Mouse (Mus musculus) adrenal gland, postnatal 4 days (tissue): Measurements from ENCODE around the gene Plac1. TPM values are rescaled to one million over a fixed set of nuclear protein-coding genes. Genes with fewer than 3 reads are reported as not detected.

Experiments used
- DNase-seq, 2 experiments: peaks; one replicate each; pipeline ENCODE4 v3.0.0; 2021 to 2022; ENCODE audit warnings: low spot score in 2 of 2, mixed read lengths in 2 of 2
- total RNA-seq, 2 experiments: library from RNA; stranded (reverse); gene quantifications; 2 replicates each; pipeline ENCODE4 v1.2.3; 2021

Plac1 gene
- total RNA-seq, 2 experiments from 2014 or later = 0.40 to 0.56 TPM

DNA sequence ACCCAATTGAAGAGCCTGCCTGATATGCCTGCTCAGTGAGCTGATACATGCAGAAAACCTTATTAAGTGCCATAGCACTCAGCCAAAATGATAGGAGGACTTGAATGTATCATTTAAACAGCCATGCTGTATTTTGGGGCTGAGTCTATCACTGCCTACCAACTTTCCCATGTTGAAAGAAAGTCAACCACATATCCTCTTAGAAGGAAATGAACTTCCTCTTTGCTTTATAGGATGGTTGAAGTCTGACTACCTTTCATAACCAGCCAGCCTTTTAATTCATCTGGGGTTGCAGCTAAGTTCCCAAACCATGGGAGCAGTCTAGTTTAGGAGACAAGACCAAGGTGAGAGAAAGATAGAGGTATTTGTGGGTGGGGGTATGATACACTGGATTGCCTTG is 121.9 kb downstream of the Plac1 start:
- no peak for DNase-seq

DNA sequence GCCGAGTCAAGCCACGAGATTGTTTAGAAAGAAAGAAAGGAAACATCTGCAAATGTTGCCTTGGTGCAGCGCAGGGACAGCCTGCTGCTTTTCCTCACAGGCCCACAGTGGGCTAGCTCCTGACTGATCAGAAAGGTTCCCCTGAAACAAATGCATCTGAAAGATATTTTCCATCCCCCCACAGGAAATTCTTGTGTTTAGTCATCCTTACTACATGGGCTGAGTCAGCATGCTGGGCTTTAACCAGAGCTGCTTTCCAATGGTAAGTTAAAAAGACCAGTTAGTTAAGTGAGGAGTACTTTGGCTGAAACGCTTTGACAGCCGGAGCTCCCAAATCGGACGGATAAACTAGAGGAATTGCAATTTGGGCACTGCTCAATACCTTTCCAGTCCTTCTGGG is 124.9 kb downstream of the Plac1 start:
- DNase-seq = no peak

DNA sequence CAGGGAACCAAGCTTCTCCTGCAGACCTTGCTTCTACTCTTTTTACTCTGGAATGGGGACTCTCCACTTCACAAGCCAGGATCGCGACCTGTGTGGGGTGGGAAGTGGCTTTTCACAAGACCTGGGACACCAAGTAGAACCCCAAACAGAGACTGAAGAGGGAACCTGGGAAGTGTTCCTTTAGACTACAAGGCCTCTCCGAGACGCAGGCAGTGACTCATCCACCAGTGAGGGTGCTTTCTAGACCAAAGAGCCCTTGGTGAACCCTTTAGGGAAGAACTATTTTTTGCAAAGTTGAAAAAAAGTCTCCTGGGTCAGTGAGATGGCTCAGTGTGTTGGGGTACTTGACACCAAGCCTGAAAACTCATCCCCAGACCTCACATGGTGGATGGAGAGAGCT is 129.8 kb downstream of the Plac1 start:
- DNase-seq = no peak

DNA sequence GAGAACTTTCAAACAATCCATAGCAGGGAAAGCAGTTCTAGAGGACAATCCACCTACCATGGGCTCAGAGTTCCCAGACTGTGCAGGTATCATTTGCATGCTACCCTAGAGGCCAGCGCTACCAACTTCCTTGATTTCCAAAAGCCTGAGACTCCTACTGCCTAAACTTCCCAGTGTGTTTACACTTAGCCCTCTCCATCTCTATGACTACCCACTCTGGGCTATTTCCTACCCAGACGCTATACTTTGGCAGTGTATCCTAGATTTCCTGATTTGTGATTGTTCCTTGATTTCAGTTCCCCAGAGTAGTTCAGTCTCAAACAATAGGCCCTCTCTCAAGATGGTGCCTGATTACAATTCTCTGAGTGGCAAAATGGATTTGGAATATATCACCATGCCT is 132.8 kb downstream of the Plac1 start:
- DNase-seq = no peak

DNA sequence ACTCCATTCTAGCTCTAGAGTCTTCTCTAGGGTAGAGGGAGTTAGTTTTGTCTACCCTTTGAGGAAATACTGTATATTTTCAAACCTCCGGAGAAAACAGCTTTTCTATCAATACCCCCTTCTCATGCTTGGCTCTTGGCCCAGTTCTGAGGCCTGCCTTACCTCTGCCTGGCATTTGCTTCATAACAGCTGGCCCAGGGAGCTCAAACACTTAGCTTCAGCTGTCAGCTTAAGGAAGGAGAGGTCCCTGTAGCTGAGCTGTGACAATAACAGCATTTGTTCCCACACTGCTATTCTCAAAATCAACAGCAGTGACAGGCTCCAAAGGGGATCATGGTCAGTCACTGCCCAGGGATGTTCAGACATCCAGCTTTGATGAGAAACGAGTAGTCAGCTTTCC is 138.7 kb downstream of the Plac1 start:
- DNase-seq = no peak

DNA sequence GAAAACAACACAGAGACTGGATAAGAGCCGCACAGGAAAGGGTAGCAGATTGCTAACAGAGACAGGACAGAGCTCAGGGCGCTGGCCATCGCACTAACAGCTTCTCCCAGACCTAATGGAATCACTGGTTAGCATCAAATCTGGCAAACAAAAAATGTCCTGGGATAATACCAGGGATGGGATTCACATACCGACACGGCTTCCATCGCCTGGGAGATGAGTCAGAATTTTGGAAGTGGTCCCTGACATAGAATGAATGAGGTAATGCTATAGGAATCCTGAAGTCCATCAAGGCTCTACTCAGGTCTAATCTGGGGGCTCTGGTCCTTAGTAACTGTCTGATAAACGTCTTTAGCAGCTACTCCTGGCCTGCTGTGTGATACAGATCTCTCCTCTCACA is 140.0 kb downstream of the Plac1 start:
- no peak for DNase-seq

DNA sequence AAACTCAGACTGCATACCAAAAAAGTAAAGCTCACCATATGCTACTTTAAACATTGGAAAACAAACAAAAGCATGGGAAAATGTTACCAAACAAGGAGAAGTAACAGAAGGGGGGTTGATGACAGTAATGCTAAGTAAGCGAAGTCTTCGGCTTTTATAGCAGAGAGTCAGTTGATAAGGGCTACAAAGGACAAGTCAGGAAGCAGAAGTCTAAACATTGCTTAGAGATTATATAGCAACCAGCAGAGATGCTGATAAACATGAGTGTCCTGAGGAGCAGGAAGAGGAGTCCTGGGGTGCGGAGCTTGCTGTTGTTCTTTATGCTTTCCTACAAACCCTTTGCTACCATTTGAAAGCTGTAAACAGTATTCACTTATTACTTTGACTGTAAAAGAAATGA is 140.6 kb downstream of the Plac1 start:
- DNase-seq = no peak

DNA sequence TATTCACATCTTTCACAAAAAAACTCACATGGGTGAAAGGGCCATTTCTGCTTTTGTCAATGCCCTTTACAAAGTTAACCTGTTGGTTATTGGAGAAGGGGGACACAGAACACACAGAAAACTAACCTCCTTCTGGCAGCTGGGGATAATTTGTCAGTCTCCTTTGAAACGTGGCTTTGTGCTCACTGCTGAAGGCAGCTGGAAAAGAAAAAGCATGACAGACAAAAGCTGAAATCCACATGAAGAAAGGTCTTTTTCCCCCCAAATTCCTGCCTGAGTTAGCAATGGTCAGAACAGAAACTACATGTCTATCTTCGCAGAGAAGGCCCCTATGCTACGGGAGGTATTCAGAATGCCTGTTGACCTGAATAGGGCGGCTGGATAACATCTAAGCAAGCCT is 141.6 kb downstream of the Plac1 start:
- no peak for DNase-seq

DNA sequence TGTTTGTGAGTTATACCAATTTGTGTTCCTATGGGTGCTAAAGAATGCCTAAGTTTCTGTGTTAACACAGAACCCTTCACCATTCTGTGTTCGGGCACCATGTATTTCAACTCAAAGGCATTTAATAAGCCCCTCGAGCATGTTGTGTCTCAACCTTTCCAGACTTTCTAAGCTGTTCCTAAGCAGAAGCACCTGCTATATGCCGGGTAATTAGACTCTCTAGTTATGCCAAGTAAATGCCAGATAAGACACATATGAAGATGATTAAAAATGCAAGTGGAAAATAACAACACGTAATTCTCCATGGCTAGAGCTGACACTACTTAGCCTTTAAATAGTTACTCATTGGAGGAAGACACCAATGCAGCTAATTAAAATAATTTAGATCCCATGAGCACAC is 142.1 kb downstream of the Plac1 start:
- no peak for DNase-seq

DNA sequence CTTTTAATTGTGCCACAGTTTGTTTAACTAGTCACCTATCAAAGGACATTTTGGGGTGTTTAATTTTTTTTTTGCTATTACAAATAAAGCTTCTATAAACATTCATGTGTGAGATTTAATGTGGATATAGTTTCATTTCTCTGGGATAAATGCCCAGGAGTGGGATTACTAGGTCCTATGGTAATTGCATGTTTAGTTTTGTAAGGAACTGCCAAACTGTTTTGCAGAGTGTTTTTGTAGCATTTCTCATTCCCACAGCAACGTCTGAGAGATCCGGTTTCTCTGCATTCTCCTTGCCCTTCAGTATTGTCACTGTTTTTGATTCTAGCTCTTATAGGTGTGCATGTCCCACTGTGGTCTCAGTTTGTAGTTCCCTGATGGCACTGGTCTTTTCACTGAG is 146.5 kb downstream of the Plac1 start:
- no peak for DNase-seq

DNA sequence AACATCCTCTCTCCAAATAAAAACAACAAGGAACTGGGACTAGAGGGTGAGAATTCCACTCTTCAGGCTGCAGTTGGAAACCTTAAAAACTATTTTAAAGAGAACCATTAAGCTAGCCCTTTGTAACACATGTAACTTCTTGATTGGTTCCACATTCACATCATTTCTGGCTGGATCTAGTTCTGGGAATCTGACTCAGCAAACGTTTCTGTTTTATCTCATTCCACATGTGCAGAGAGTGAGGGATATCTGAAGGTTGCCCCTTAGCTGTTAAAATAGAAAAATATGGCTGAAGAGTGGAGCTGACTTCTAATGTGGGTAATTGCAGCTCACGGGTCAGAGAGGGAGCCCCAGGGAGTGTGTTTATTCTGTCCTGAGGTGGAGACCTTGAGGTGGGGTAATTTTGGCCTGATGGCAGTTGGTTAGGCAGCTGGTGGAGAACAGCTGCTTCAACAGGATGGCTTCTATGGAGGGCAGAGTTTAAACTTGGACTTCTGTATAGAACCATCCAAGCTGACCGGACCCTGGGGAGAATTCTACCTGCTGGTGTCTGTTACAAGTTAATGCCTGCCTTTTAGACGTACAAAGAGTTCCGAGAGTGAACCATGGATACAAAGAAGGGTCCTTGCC is 151.1 kb downstream of the Plac1 start:
- no peak for DNase-seq

DNA sequence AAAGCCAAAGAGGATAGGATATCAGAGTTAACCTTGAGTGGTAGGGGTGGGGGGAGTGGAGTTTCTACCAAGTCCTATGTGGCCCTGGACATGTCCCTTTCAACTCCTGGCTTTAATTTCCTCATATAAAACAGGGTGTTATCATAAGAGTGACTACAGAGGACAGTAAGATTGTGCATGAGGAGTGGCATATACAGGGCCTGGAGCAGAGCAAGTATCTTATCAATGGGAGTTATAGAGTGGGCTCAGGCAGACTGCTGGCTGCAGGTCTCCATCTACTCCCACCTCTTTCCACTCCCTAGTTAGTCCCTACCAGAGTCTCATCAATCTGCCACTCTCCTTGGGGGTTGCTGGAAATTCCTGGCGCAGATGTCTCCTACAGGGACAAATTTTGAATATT is 152.7 kb downstream of the Plac1 start:
- DNase-seq = no peak

DNA sequence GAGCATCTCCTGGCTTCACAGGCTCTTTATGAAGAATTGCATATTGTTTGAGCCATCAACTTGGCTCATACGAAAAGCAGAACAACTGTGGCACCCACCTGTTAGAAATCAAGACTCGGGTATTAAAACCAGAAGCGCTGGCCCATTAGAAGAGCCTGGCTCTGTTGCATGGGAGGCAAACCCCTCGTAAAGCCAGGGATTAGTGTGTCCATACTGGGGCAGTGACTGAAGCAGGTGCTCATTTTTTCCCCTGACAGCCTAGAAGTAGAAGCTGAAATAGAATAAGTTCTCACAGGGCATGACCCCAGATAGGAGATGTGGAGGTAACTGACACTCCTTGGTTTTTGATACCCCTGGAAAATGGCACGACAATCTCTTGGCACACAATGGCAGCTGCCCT is 154.4 kb downstream of the Plac1 start:
- DNase-seq = no peak

DNA sequence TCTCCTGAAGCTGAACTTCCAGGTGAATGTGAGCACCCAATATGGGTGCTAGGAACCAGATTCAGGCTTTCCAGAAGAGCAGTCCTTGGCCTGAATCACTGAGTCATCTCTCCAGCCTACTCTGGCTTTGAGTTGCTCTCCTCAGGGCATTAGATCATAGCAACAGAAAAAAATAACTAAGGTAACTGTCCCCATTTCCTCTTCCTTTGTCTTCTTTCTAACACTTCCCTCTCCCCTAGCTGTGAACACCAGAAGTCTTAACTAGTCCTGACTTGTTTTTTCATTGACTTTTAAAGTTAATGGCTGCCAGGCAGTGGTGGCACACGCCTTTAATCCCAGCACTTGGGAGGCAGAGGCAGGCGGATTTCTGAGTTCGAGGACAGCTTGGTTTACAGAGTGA is 175.5 kb downstream of the Plac1 start:
- no peak for DNase-seq

DNA sequence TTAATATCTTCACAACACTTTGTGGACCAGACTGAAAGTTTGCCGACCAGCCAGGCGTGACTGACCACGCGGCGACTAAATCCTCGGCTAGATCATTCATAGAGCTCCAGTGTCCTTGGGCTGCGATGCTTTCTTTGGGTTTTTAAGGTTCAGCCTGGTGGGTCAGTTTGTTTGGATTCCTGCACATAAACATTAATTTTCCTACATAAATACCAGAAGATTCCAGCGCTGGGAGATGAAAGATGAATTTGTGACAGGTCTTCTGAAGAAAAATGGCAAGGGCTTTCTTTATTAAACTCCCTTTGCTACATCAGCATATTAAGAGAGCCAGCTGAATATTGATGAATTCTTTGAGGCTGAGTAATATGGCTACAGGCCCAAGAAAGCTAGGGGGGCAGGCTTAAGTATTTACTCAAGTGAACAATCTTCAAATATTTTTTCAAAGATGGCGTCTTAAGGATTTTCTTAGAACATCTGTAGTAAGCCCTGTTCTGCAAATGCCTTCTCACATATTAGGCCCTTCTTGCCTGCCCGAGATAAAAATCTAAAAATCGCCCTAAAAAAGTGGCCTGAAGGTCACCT is 180.4 kb downstream of the Plac1 start:
- no peak for DNase-seq

DNA sequence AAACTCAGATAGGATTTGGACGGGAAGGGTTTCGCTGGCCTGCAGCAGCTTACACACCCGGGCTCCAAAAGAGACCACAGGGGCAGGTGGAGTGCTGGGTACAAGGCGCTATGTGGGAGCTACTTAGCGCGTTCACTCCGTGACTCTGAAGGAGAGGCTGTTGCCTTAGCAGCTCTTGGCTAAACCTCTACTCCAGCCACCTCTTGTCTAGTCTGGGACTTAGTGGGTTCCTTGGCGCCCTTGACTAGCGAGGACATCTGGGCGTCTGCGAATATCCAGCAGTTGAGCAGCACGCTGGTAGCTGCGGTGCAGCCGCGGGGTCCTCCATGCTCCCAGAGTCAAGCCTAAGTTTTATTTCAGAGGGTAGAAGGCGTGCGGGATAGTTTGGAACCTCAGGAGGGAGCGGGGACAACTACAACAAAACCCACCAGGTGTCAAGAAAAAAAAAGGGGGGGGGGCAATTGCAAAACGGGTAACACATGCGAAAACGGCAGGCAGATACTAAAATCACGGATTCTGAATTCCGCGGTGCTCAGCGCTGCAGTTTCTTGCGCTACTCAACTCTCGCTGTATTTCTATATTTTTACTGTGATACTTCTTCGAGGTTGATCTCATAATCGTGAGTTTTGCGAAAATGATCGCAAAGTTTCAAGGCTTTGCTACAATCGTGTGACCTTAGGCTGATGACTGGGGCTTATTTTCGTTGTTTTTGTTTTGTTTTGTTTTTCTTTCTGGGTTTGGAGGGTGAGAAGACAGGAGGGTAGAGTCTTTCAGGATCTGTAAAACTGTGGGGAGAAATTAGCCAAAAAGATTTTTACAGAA is 181.2 kb downstream of the Plac1 start:
- DNase-seq = no peak

DNA sequence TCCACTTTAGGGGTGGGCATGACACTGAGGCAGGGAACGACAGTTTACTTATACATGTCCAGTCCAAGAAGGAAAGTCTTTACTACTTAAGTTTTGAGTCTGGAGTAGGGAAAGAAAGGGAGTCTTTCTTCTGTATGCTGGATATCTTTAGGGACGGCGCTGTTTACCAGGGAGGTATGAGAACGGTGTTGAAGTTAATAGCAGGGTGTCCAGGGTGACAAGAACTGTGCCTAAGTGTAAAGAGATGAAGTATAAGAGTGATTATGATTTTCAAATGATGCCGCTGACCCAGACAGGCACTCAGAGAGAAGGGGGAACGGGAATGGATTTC is 182.2 kb downstream of the Plac1 start:
- DNase-seq = no peak

DNA sequence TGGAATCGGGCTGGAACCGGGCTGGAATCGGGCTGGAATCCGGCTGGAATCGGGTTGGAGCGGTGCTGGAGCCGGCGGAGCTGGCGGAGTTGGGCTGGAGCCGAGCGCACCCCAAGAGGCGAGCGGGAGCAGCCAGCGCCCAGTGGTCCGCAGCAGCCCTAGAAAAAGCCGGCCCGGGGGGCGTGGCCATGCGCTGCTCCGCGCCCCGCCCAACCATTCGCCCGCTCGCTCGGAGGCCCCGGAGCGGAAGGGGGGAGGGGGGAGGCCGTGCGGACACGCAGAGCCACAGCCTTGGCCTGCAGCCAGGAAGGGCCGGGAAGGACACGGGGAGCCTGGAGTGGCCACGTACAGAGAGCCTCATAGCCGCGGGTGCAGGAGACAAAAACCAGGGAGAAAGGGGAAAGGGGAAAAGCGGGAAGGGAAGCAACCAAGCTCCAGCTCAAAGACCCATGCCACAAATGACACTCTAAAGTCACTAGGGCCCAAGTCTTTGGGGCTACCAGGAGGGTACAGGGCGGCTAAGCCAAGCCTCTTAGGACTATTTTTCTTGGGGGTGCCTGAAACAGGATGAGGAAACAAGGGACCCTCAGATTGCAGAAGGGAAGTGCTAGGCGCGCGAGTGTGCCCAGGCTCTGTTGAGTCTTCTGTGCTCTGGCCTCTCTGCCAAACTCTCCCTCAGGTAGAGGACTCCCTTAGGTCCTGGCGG is 182.7 kb downstream of the Plac1 start:
- DNase-seq = peak; percentile 83 to 90

DNA sequence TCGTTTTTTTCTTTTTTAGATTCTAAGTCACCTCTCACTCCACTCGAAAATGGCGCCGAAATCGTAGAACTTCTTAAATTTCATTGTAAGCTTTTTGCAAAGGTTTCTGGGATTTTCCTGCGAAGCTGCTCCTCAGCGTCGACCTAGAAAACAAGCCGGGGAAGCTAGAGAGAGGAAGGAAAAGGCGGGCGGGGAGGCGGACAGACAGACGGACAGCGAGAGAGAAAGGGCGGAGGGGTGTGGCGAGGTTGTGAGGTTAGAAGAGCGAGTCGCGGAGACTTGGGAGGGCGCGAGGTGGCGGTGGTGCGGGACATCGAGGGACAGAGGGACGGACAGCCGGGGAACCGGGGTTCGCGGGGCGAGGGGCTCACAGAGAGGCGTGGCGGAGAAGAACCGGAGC is 183.3 kb downstream of the Plac1 start:
- no peak for DNase-seq

DNA sequence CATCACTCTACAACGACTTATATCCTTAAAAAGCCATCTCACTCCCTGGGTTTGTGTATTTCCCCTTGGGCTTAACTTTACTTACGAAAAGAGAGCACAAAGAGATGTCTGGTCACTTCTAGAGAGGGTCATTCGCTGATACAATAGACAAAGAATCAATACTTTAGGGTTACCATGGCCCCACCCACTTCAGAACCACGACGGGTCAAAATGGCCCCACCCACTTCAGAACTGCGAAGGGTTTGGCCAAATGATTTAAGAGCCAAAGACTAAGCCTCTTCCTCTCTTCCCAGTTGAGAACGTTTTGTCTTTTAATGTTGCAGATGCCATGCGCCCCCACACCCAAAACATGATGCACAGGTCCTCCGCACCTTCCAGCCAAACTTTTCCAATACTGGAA is 184.1 kb downstream of the Plac1 start:
- DNase-seq = no peak

DNA sequence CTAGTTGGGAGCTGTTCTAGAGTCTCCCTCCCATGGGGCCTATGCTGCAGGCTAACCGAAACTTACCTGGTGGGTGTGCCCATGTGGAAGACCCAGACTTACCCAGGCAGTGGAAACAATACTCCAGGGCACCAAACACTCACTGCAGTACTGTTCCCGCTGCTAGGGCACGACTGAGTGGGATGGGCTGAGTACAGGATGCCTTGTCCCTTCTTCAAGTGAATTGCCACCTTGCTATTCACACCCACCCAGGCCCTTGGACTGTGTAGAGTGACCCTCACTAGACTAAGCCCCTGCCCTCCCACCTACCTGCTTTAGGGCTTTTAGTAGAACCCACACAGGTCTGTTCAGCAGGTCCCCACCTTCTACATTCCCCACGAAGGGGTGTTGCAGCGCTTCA is 186.0 kb downstream of the Plac1 start:
- DNase-seq = no peak
